Mouse (Mus musculus): ENCODE results near the gene Acat1. TPM values are rescaled to one million over a fixed set of nuclear protein-coding genes. Genes with fewer than 3 reads are reported as not detected.
A peak's percentile ranks its signal among the peaks of the same experiment; 100 is the strongest.

Gene Acat1
- total RNA-seq (2021) (100 to 1,000 TPM; 155 to 163 TPM), polyA plus RNA-seq (2012; rRNA removed) (23.2 and 30.6 TPM in 2 replicates)
- long read RNA-seq, transcript Acat1-201 (12 exons, 3,405 nt): major isoform, 231 of 256 reads
- long read RNA-seq, partial matches to known transcripts: 13 of 256 reads
- long read RNA-seq, other reads (novel, unspliced or antisense): 12 of 256 reads

GRCm38 (mm10) chr9:53609968-53610781, at the start of gene Acat1:
Gene Acat1, minus strand, starts transcription at chr9:53610382.
- DNase-seq: peak; percentile 99

GRCm38 (mm10) chr9:53634796-53635195, 24.6 kb upstream of the Acat1 start:
- no peak for DNase-seq

- no peak for DNase-seq
Measured at GRCm38 (mm10) chr9:53615246-53615645, 5.1 kb upstream of the Acat1 start.

GRCm38 (mm10) chr9:53614286-53614685, 4.1 kb upstream of the Acat1 start:
- DNase-seq: no peak

- DNase-seq: peak; percentile 23
Measured at GRCm38 (mm10) chr9:53609306-53609967, 745 bp downstream of the Acat1 start.

GRCm38 (mm10) chr9:53607816-53608215, 2.4 kb downstream of the Acat1 start:
- no peak for DNase-seq

- DNase-seq: no peak
Measured at GRCm38 (mm10) chr9:53607192-53607591, 3.0 kb downstream of the Acat1 start.

- no peak for DNase-seq
Measured at GRCm38 (mm10) chr9:53604954-53605353, 5.2 kb downstream of the Acat1 start.

GRCm38 (mm10) chr9:53603849-53604248, 6.3 kb downstream of the Acat1 start:
- DNase-seq: no peak

GRCm38 (mm10) chr9:53603384-53603783, 6.8 kb downstream of the Acat1 start:
- DNase-seq: peak; percentile 50

- DNase-seq: no peak
Measured at GRCm38 (mm10) chr9:53601541-53601940, 8.6 kb downstream of the Acat1 start.

- no peak for DNase-seq
Measured at GRCm38 (mm10) chr9:53598631-53599030, 11.6 kb downstream of the Acat1 start.

GRCm38 (mm10) chr9:53596971-53597600, 13.1 kb downstream of the Acat1 start:
- DNase-seq: no peak

GRCm38 (mm10) chr9:53594764-53595163, 15.4 kb downstream of the Acat1 start:
- peak; percentile 61 for DNase-seq

- no peak for DNase-seq
Measured at GRCm38 (mm10) chr9:53581870-53582269, 28.3 kb downstream of the Acat1 start.

- no peak for DNase-seq
Measured at GRCm38 (mm10) chr9:53575721-53576120, 34.5 kb downstream of the Acat1 start.

GRCm38 (mm10) chr9:53572516-53573307, 37.5 kb downstream of the Acat1 start:
- no peak for DNase-seq

- peak; percentile 8 for DNase-seq
Measured at GRCm38 (mm10) chr9:53570662-53571061, 39.5 kb downstream of the Acat1 start.

- DNase-seq: no peak
Measured at GRCm38 (mm10) chr9:53537336-53537965, 72.7 kb downstream of the Acat1 start.

- peak; percentile 100 for DNase-seq
Measured at GRCm38 (mm10) chr9:53536558-53537320, 73.4 kb downstream of the Acat1 start, which contains the start of the genes Atm and Npat. Gene Atm, minus strand, starts transcription at chr9:53536740. Gene Npat, plus strand, starts transcription at chr9:53537047.

Data from adrenal gland, adult 2 months (tissue).